Mouse (Mus musculus) brown adipose tissue, adult 24 weeks (tissue): ENCODE measurements around the gene Pfkfb3. TPM values are rescaled to one million over a fixed set of nuclear protein-coding genes. Genes with fewer than 3 reads are reported as not detected.

Experiments used
- H3K27ac ChIP-seq: fragments of 200-500 bp; replicated peaks from 2 replicates; pipeline ENCODE4 v1.5.1; 2012; ENCODE audit warnings: low read depth, mild to moderate bottlenecking, low read length
- H3K4me1 ChIP-seq: fragments of 200-500 bp; 2 replicates; pipeline ENCODE4 v1.6.1; 2012; ENCODE audit warnings: low read length, mixed read lengths; ENCODE audit not compliant: control insufficient read depth, insufficient read depth, insufficient read length
- H3K4me3 ChIP-seq: fragments of 200-500 bp; 2 replicates; pipeline ENCODE4 v1.5.1; 2012; ENCODE audit warnings: low read depth, mild to moderate bottlenecking, low read length, moderate library complexity; ENCODE audit not compliant: insufficient read depth
- polyA plus RNA-seq: library from polyadenylated mRNA; stranded (reverse); fragments of >200 nt; gene quantifications from 2 replicates; pipeline ENCODE4 v1.2.4, GENCODE M21; 2012; ENCODE audit not compliant: missing spikeins, insufficient read depth, insufficient read length

The Pfkfb3 gene
- polyA plus RNA-seq, 1 experiment = 226 TPM

GRCm38 (mm10) chr2:11564768-11565167 is 10.9 kb upstream of the Pfkfb3 start:
- H3K27ac ChIP-seq = no peak overlapping the region
- H3K4me1 ChIP-seq = no peaks in the 10 kb centered on the region
- no peak overlapping the region for H3K4me3 ChIP-seq

- Histone ChIP-seq H3K27ac (no peak overlapping the region), H3K4me1 (no peaks in the 10 kb centered on the region), H3K4me3 (no peak overlapping the region)
Measured at GRCm38 (mm10) chr2:11563256-11563655, 9.4 kb upstream of the Pfkfb3 start.

GRCm38 (mm10) chr2:11558654-11559053 is 4.8 kb upstream of the Pfkfb3 start:
- no peak overlapping the region for H3K4me3 ChIP-seq

GRCm38 (mm10) chr2:11557244-11557643 is 3.4 kb upstream of the Pfkfb3 start:
- H3K4me1 ChIP-seq = peaks cover 2% of the 10 kb centered on the region; the same call in 1 of the 2 replicates
- no peak overlapping the region for H3K4me3 ChIP-seq
- no peak overlapping the region for H3K27ac ChIP-seq

More at GRCm38 (mm10) chr2:11558654-11559053, 4.8 kb upstream of the Pfkfb3 start:
- Histone ChIP-seq H3K27ac (no peak overlapping the region), H3K4me1 (no peaks in the 10 kb centered on the region)

GRCm38 (mm10) chr2:11555316-11555715 is 1.4 kb upstream of the Pfkfb3 start:
- Histone ChIP-seq H3K4me3 (no peak overlapping the region), H3K4me1 (peaks cover 3% of the 10 kb centered on the region; the same call in 1 of the 2 replicates), H3K27ac (no peak overlapping the region)

- Histone ChIP-seq H3K27ac (peak overlapping the region; percentile 29; the same call in 1 of the 2 replicates), H3K4me1 (peaks cover 3% of the 10 kb centered on the region; the same call in 1 of the 2 replicates), H3K4me3 (peak overlapping the region; percentile 76)
Measured at GRCm38 (mm10) chr2:11552966-11553451, 868 bp downstream of the Pfkfb3 start.

- peaks cover 3% of the 10 kb centered on the region; the same call in 1 of the 2 replicates for H3K4me1 ChIP-seq
- peak overlapping the region; percentile 76 for H3K4me3 ChIP-seq
- H3K27ac ChIP-seq = no peak overlapping the region
Measured at GRCm38 (mm10) chr2:11552297-11552821, 1.5 kb downstream of the Pfkfb3 start.

GRCm38 (mm10) chr2:11551726-11552125 is 2.2 kb downstream of the Pfkfb3 start:
- no peak overlapping the region for H3K27ac ChIP-seq
- peaks cover 3% of the 10 kb centered on the region; the same call in 1 of the 2 replicates for H3K4me1 ChIP-seq
- H3K4me3 ChIP-seq = no peak overlapping the region

GRCm38 (mm10) chr2:11548508-11548907 is 5.4 kb downstream of the Pfkfb3 start:
- Histone ChIP-seq H3K4me1 (peaks cover 7% of the 10 kb centered on the region; the same call in 1 of the 2 replicates), H3K4me3 (no peak overlapping the region), H3K27ac (no peak overlapping the region)

- no peak overlapping the region for H3K27ac ChIP-seq
Measured at GRCm38 (mm10) chr2:11547609-11548008, 6.3 kb downstream of the Pfkfb3 start.

GRCm38 (mm10) chr2:11546091-11546490 is 7.8 kb downstream of the Pfkfb3 start:
- Histone ChIP-seq H3K27ac (peak overlapping the region; percentile 19; the same call in 1 of the 2 replicates), H3K4me3 (no peak overlapping the region), H3K4me1 (peaks cover 3% of the 10 kb centered on the region; the same call in 1 of the 2 replicates)

More at GRCm38 (mm10) chr2:11547609-11548008, 6.3 kb downstream of the Pfkfb3 start:
- H3K4me3 ChIP-seq = no peak overlapping the region
- H3K4me1 ChIP-seq = peaks cover 7% of the 10 kb centered on the region; the same call in 1 of the 2 replicates

- Histone ChIP-seq H3K4me1 (peaks cover 3% of the 10 kb centered on the region; the same call in 1 of the 2 replicates), H3K27ac (peak overlapping the region; percentile 19; the same call in 1 of the 2 replicates), H3K4me3 (no peak overlapping the region)
Measured at GRCm38 (mm10) chr2:11545380-11545779, 8.5 kb downstream of the Pfkfb3 start.

GRCm38 (mm10) chr2:11544342-11544741 is 9.5 kb downstream of the Pfkfb3 start:
- no peak overlapping the region for H3K4me3 ChIP-seq
- H3K4me1 ChIP-seq = peaks cover 3% of the 10 kb centered on the region; the same call in 1 of the 2 replicates
- H3K27ac ChIP-seq = 0 out of 2 replicates have a peak overlapping the region, but pooled peaks have one; percentile 6

- Histone ChIP-seq H3K4me3 (no peak overlapping the region), H3K4me1 (peaks cover 3% of the 10 kb centered on the region; the same call in 1 of the 2 replicates), H3K27ac (no peak overlapping the region)
Measured at GRCm38 (mm10) chr2:11543158-11543557, 10.7 kb downstream of the Pfkfb3 start.

GRCm38 (mm10) chr2:11542640-11543039 is 11.2 kb downstream of the Pfkfb3 start:
- Histone ChIP-seq H3K27ac (no peak overlapping the region), H3K4me3 (no peak overlapping the region), H3K4me1 (peaks cover 3% of the 10 kb centered on the region; the same call in 1 of the 2 replicates)

- H3K4me1 ChIP-seq = peaks cover 3% of the 10 kb centered on the region; the same call in 1 of the 2 replicates
- no peak overlapping the region for H3K27ac ChIP-seq
- no peak overlapping the region for H3K4me3 ChIP-seq
Measured at GRCm38 (mm10) chr2:11542121-11542520, 11.8 kb downstream of the Pfkfb3 start.
